Mouse (Mus musculus) heart, adult 11 months (tissue): ENCODE measurements at regions not wholly inside any gene's neighbourhood (a gene's known extent, or its start where the extent isn't known, plus 50 kb on each side); places are given as distances from the start of the nearest gene placed in this dataset.

ENCODE experiments used
- DNase-seq: peaks from one replicate; pipeline ENCODE4 v3.0.0; 2022

DNA sequence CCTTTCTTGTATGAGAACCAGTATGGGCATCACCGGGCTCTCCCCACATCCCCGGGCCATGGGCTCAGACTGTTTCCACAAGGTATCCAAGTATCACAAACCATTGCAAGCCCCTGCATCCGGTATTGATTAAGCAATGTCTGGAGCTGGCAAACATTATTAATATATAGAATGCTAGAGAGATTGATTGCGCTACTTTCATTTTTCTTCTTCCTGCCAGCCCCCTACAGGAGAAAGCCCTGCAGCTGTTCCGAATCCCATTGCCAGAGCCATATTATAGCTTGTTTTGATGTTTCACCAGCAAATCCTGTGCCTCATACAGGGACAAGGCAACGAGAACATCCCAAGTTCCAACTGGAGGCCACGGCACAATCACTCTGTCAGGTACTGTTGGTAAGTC lies 253.4 kb upstream of the Nt5e start:
- DNase-seq: peak; percentile 58

DNA sequence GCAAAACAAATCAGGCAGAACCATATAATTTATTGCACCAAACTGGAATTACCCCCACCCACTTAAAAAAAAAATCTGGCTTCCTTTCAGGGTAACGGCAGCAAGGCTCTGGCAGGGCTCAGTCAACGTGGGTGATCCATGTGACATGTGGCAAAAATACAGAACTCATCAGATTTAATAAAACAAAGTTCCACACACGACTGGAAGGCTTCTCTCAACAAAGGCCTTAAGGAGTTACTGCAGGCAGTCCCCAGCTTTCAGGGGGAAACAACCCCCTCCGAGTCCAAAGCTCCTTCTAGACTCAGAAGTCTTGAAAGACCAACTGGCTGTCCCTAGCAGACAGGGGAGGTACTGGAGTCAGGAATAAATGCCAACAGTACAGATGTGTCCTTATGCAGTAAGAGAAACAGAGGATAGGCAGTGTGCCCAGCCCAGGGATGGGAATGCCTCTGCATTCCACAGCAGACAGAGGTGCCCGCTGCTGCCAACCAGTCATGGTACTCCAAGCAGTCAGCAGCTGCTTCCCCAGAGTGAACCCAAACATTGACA lies 244.0 kb upstream of the Nt5e start:
- peak; percentile 92 for DNase-seq

DNA sequence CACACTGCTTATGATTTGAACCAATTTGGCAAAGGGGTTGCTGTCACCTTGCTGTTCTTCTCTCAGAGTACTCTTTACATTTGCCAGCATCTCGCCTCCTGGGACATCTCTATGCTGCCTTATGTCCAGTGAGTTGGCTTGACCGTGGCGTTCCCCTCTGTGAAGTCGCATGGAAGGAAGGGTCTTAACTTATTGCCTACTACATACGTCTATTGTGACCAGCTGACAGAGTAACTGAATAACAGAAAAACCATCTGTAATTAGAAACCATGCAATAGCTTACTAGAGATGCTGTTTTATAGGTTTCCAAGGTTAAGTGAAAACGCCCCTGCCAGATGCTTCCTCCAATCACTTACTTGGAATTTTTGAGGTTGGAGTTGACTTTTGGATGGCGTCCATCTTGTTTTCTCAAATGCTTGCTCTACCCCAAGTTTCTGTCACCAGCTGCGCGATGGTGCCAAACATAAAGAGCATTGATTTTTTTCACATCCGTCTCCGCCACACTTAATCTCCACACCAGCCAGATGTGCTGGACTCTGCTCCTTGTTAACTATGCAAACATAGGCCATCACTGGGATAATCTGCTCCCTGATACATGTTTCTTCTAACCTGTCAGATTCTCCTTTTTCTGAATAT lies 241.7 kb upstream of the Nt5e start:
- peak; percentile 95 for DNase-seq

DNA sequence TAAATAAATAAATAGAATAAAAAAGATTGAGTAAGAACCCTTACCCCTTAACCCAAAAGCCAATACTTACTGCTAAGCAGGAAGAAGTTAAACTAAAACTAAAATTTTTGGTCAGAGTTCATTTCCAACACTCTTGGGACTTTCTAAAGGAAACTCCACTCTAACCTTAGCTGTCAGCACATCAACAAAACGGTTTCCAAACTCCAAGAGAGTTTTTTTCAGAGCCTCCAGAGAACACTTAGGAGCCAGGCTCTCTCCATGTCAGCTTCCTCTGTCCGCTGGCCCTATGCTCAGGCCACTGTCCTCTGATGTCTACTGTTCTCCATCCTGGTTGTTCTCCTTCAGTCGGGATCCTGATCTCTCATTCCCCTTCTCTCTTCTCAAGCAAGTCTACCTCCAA lies 241.1 kb upstream of the Nt5e start:
- DNase-seq: peak; percentile 95

DNA sequence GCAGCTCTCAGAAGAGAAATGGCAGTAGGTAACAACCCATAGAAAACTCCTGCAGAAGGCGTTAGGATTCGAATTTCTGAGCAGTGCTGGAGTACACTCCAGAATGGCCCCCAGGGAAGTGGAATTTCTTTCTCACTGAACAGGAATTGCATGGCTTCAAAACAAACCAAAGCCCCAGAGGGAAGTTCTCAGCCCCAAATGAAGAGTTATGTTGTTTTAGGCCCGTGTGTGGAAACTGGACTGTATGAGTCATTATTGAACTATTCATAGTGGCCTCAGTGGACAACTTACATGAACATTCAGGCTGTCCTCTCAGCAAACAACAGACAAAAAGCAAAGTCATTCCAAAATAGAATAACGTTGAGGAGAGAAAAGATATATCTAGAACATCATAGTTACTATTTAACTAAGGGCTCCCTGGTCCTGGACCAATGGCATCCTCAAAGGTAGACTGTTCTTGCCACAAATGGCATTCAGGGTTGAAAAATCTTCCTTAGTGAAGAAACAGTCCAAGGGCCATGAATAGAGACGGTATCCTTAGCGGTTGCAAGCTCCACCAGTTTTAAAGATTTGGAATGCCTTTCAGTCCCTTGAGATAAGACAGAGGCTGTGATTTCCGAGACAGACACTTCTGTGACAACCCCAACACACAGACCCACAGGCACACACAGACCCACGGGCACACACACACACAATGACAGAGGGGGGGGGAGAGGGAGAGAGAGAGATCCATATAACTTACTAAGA lies 235.0 kb upstream of the Nt5e start:
- DNase-seq: peak; percentile 97

DNA sequence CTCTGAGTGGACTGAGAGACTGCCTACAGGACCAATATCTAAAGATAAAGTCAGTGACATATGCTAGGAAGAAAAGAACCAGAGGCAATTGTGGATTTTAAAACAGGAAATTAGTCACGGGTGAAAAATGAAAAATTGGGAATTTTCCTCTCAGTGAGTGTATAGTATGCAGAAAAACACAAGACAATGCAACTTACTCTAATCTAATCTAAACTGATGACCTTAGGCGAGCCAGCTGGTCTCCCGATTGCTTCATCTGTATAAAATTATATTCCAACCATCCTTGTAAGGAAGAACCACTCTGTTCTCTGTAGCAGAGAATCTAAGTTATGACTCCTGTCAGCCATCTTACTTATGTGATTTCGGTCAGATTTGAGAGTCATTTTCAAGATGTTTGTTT lies 234.4 kb upstream of the Nt5e start:
- DNase-seq: no peak

DNA sequence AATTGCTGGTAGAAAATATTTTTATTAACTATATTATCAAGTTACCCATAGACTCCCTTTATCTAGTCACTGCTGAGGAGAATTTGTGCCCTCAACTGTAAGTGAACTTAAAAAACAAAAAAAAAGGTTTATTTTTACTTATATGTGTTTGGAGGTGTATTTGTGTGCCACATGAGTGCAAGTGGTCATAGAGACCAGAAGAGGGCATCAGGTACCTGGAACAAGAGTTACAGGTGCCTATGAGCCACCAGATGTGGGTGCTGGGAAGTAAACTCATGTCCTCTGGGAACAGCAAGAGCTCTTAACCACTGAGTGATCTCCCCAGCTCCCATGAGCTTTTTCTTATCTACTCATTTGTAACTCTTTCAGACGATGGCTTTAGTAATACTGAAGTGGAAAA lies 213.9 kb upstream of the Nt5e start:
- no peak for DNase-seq

DNA sequence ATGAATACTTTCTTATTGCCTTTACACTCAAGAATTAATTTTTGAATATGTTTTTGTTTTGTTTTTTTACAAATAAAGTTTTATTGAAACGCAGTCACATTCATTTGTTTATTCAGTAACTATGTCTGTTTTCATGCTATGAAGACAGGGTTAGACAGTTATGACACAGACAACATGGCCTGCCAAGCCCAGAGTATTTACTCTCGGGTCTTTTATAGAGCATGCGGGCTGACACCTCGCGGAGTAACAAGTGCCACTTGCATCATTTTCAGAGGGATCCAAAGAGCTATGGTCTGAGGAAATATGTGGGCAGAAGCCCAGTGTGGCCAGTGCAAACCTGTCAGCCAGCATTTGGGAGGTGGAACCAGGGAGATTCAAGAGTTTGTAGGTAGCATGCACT lies 206.5 kb upstream of the Nt5e start:
- DNase-seq: no peak

DNA sequence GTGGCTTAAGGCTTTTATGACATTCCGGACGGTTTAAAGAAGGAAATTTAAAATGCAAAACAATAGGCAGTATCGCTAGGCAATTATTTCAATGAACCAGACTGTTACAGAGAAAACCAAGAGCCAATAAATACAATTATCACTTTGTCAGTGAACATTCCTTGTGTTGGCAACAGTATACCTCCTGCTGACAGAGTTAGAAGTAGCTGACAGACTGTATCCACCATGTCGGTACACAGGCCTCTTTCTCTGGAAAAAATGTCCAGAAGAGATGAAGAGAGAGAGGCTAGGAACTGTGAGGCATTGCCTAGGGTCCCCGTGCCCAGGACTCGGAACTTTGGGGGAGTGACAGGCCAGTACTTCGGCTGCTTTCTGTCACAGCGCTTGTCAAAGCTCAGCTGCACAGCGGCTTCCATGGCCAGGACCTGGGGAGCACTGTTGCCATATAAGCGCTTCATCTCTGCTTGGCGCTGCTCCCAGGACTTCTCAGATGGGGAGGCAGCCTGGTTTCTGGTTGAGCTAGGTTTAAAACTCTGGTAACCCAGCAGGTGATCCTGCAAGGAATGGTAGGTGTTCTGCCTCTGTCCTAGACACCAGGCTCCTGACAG lies 205.9 kb upstream of the Nt5e start:
- DNase-seq: no peak

DNA sequence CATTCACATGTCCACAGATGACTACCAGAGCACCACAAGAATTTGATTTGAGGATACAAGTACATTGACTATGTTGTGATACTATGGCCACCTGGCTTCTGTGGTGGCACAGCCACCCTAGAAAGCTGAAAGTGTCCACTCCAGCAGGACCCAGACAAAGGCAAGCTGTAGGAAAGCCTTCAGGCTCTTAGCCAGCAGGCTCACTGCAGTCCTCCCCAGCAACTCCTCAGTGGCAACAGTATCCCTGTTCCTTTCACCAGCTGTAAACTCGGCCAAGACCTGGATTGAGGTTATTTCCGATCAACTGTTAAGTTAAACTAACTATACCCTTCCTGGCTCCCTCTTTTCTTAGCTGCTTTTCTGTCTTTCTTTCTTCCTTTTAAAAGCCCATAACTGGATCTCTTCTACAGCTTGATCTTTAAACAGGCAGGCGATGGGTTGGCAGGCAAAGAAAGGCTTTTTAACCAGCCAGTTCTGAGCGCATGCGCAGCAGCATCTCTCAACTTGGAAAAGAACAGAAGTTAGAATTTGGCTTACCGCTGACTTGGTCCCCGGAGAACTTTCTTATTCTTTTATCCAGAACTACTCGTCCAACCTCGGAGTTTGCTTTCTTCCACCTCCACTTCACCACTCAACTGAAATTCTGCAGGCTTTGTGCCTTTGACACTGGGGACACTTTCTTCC lies 202.5 kb upstream of the Nt5e start:
- DNase-seq: peak; percentile 97

DNA sequence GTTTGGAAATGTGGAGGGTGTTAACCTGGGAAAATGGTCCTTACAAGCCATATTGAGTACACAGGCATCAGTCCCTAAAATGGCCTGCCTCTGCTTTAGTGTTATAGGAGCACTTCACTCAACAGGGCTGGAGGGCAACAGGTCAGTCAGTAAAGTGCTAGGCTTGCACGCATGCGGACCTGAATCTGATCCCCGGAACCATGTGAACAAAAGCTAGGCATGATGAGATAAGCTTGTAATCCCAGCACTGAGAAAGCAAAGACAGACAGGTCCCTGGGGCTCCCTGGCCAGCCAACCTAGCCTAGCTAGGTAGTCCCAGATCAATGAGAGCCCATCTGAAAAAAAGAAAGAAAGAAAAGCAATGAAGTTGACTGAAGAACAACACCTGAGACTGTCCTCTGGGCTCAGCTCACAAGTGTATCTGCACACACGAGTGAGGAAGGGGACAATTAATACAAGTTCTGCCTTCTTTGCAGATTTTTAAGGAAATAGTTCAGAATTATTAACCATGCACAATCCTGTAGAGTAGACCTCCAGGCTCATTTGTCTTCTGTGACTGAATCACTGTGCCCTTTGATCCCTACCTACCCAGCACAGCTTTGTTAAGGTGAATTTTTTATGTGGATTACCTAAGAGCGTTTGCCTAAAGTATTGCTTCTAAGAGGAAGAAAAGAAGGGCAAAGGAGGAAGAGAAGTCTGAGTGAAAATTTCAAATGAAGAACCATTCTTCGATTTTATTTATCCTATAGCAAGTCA lies 163.8 kb upstream of the Nt5e start:
- DNase-seq: peak; percentile 53

DNA sequence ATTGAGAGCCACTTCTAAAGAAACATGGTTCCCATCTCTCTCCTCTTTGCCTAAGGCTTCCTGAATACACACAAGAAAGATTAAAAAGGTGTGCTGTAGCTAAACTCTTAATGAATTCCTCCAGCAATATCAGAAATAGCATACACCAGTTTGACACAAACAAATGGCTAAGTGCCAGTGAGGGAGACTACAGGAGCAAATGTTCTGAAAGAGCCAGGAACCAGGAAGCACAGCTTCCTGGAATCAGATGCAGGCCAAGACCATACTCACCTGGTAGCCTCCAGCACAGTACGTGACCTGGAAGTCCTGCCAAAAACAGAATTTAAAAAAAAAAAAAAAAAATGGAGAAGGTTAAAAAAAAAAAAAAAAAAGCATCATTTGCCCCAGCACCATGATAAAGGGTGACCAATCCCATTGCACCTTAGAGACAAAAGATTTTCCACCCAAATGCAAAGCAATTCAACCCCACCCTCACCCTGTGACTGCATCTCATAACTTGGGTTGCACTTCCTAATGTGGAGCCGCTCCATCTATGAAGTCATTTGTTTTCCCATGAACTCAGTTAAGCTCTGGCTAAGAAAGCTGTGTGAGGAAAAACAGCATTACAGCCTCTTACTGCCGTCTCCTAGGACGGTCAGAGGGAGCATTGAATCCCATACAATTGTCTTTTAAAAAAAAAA lies 149.3 kb upstream of the Nt5e start:
- peak; percentile 96 for DNase-seq

DNA sequence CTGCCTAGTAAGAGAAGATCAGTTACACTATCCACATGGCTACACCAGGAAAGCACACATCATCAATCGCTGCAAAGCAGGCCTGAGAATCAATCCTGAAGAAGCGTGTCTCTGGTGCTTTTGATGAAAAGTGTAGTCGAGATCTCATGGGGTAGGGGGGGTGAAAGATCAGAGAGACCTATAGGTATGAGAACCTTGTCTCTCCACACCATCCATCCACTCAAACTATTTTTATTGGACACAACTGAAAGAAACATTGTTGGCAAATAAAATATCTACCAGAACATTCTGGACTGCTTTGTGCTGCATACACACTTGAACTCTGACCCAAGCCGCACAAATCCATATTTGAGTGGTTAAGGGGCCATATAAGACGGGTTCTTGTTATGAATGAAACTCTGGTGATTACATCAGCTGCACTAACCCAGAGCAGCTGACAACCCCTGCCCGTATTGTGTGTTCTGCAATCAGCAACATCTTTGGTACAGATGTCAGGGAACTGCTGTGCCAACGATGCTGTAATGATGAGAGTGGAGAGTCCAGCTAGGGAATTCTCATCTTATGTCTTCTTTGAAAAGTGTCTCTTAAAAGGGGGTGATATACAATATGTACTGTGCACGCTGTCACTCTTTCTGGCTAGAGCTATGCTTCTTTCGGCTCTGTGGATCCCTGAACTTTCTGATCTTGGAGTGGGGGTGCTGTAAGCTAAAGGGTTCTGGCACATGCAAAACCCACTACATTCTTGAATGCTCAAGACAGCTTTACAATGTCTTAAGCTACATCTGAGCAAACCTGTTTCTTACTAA lies 145.6 kb upstream of the Nt5e start:
- DNase-seq: no peak

DNA sequence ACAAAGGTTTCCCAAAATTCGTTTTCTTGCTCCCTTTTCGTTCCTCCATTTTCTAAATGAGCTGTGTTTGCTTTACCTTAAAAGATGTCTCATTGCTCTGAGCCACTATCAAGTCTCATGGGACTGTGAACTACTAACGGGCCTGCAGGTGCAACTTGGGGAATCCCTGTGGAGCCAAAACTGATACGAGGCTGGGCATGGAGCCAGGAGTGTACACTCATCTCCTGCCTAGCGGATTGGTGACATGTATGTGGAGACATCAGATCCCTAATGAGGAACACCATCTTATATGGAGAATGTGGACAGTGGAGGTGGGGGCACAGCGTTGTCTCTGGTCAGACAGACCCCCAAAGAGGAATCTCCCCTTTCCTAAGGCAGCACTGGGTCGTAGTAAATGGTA lies 119.6 kb upstream of the Nt5e start:
- DNase-seq: no peak

DNA sequence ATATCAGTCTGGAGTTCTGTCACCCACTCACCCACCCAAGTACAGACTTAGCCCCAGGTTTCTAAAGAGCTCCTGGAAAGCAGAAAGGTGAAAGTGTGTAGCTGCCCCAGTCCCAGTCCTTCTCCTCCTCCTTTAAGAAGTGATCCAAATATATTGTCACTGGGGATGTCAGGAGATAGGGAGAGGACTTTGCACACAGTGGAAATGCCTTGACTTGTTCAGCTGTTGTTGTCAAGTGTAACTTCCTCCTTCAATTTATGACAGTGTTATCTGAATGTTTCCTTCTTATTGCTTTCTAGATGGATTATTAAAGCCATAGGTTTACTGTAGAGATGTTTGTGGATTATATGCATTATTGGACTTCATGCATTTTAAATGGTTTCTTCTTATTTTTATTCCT lies 119.0 kb upstream of the Nt5e start:
- DNase-seq: no peak

DNA sequence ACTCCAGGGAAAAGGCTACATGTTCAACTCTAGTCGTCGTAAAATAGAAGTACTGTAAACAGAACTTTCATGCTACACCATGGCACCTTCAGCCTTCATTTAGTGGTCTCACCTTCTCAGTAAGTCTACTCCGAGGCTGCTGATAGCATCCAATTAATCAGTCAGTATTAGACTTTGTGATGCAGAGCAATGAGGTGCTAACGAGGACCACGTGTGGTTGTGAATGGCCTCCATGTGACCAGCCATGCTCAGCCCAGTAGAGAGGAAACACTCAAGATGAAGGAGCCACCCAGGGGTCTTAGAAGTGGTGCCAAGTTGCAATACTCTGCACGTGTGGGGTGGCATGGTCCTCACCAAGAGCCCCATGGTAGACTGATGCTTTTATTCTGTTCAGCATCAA lies 112.2 kb upstream of the Nt5e start:
- peak; percentile 36 for DNase-seq

DNA sequence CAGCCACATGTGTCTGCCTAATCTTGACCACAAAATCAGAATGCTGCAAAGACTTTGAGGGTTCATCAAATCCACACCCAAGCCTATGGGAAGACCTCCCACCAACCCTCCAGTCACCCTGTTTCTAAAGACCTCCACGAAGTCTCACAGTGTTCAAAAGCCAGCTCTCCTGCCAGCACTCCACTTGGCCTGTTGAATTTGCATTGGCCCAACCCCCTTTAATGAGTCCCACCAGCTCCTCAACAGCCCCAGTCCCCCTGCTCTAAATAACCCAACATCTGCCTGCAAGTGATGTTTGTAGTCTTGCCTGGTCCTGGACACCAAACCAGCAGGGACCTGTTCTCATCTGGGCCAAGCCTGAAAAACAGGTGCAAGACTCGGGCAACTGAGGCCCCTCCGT lies 106.6 kb upstream of the Nt5e start:
- peak; percentile 61 for DNase-seq

DNA sequence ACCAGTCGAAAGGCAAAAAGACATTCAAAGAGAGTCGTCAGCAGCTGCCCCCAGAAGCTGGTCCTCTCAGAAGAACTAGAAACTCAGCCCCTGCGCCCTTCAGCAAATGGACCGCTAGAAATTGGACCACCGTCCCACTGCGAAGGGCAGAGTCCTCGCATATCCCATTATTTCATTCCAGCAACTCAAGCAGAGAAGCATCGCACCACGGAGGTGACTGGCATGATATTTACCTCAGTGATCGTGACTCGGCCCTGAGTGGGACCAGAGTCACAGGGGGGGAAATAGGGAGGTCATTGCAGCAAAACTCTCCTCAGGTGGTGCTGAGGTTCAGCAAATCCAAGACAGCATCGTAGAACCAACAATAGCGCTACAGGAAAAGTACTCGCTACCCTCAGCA lies 105.7 kb upstream of the Nt5e start:
- DNase-seq: peak; percentile 78

DNA sequence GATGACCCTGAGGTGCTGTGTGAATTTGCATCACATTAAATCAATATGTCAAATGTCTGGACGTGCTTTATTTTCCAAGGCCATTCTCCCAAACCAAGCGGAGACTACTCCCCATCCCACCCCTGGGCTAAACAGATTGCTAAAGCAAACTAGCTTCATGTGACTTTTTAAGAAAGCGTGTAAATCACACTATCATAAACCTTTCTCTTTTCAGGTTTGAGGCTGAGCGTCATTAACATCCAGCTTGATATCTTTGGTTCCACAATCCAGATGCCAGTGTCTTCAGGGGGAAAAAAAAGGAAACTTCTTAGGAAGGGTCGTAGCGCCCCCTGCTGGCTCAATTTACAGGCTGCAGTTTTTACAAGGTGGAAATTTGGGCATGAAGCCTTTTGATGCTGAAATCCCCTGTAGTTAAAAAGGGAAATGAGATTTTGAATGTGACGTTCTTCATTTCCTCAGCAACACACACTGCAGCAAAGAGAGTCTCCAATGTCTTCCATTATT lies 105.1 kb upstream of the Nt5e start:
- peak; percentile 88 for DNase-seq

DNA sequence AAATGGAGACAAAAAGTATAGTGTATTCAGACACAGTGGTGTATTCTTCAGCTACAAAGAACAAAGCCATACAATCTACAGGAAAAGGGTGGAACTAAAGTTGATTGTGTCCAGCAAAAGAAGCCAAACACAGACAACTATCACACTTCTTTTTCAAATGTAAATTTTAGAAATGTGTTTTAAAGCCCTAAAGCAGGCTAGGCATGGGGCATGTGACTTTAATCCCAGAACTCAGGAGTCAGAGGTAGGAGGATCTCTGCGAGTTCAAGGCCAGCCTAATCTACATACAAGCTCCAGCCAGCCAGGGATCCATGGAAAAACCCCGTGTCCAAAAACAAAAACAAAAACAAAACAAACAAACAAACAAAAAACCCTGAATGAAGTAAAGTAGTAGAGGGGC lies 89.9 kb upstream of the Nt5e start:
- no peak for DNase-seq

DNA sequence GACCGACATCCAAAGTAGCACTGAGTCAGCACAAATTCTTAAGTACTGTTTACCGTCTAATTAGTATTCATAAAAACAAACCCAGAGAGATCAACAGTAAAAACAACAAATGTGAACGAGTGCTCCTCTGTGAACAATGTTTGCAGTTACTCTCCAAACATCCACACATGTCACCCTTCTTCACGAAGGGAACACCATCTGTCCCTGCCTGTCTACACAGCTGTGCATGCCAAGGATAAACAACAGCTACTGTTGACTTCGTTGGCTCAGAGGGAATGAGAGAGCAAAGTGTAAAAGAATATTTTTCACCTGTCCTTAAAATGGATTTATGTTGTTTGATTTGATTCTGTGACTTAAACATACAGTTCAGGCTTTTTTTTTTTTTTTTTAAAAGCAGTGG lies 88.7 kb upstream of the Nt5e start:
- DNase-seq: peak; percentile 4
